Mouse (Mus musculus) testis, adult 2 months (tissue): ENCODE results near the gene Il21r.

Experiments used
- CTCF ChIP-seq: fragments of 200-500 bp; IDR thresholded peaks from 2 replicates; pipeline ENCODE4 v1.5.1; 2012; ENCODE audit warnings: low read depth, mild to moderate bottlenecking, inconsistent platforms, low read length, moderate library complexity; ENCODE audit not compliant: control insufficient read depth, insufficient read depth, insufficient replicate concordance
- POLR2A ChIP-seq: fragments of 200-500 bp; IDR thresholded peaks from 2 replicates; pipeline ENCODE4 v1.6.1; 2012; ENCODE audit warnings: low read depth, mild to moderate bottlenecking, inconsistent platforms, low read length, moderate library complexity; ENCODE audit not compliant: control insufficient read depth

- TF ChIP-seq POLR2A (no peak), CTCF (no peak)
Observed at GRCm38 (mm10) chr7:125605725-125606139, 2.5 kb downstream of the Il21r start.
